Mouse (Mus musculus): ENCODE measurements around the gene Nfia.

- TF ChIP-seq POLR2A (IDR thresholded peaks at IDR 0.05; ENCODE audit: low read depth, low read length) (no peak), CTCF (IDR thresholded peaks at IDR 0.05; ENCODE audit: borderline replicate concordance, insufficient read depth, low read length) (no peak)
Measured at GRCm38 (mm10) chr4:97847653-97848052, 75.1 kb downstream of the Nfia start.

Data from embryonic fibroblast, embryonic 13.5 days (primary cell).